ENCODE assay signal across 13 mouse cellular contexts in the genomic region with DNA sequence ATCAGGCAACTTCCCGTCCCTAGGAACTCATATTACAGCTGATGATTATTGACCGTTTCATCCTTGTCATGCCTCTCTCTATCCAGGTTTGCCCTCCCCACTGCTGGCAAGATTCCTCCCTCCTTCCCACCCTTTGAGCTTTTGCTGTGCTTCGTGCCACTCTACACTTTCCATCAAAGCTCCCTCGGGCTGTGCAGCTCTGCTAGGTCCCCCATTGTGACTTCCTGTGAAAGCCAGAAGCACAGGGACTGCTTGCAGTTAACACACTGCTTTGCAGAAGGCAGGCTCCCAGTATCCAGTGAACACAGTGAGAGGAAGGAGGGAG.
A peak's percentile ranks its signal among the peaks of the same experiment; 100 is the strongest.
DNase-seq lines count a peak whose midpoint lies in the region; ATAC-seq and TF ChIP-seq lines count a peak whose summit lies in the region.
"Had no signal": no experiment of that assay in that cellular context is flagged by ENCODE, and none has a peak within 500 bp of the region (broad histone marks: within the 10 kb centered on the region; RNA-seq: fewer than 3 reads in every experiment).

No protein-coding gene starts in this region.

- no peaks in the 10 kb centered on the region for H3K27me3 ChIP-seq in heart, embryonic 12.5 days (replicated peaks)
- H3K27me3 ChIP-seq in lung, embryonic 16.5 days (ENCODE audit: control insufficient read depth, insufficient read depth, low read depth, low read length), result no peaks in the 10 kb centered on the region
- H3K27me3 ChIP-seq in intestine, embryonic 16.5 days (replicated peaks; ENCODE audit: control insufficient read depth, insufficient read depth, low read length), result no peaks in the 10 kb centered on the region
- no peaks in the 10 kb centered on the region for H3K27me3 ChIP-seq in stomach, postnatal 0 days (ENCODE audit: control insufficient read depth, insufficient read depth, low read length)
- H3K27me3 ChIP-seq: neural tube, embryonic 15.5 days had no signal

- H3K9ac ChIP-seq in heart, embryonic 12.5 days, result no peak overlapping the region
- H3K9ac ChIP-seq in lung, embryonic 16.5 days (ENCODE audit: low read length), result peak overlapping the region; percentile 32; the same call in 1 of the 2 replicates
- no peak overlapping the region for H3K9ac ChIP-seq in intestine, embryonic 16.5 days (ENCODE audit: low read depth, low read length)
- no peak overlapping the region for H3K9ac ChIP-seq in stomach, postnatal 0 days (ENCODE audit: low read length)
- H3K9ac ChIP-seq: neural tube, embryonic 15.5 days had no signal

- intact Hi-C loops in heart, postnatal 10 days (cut with DNase I), result no loop called here

- H3K27ac ChIP-seq in heart, embryonic 12.5 days (ENCODE audit: poor library complexity, severe bottlenecking), result peak overlapping the region; percentile 83
- H3K27ac ChIP-seq in lung, embryonic 16.5 days (ENCODE audit: low read length), result peak overlapping the region; percentile 90
- peak overlapping the region; percentile 87 for H3K27ac ChIP-seq in intestine, embryonic 16.5 days (ENCODE audit: low read length)
- H3K27ac ChIP-seq in stomach, postnatal 0 days (replicated peaks), result peak overlapping the region; percentile 78
- H3K27ac ChIP-seq: left cerebral cortex, adult 2 months had no signal

- no peak for TF ChIP-seq EP300 in stomach, postnatal 0 days (optimal IDR thresholded peaks at IDR 0.05)

- ATAC-seq in heart, embryonic 12.5 days (ENCODE audit: insufficient number of reproducible peaks, low FRiP score), result no peak; the same call in 1 of the 2 replicates
- no peak for ATAC-seq in lung, embryonic 16.5 days (ENCODE audit: low read depth)
- ATAC-seq in intestine, embryonic 16.5 days, result no peak
- no peak for ATAC-seq in stomach, postnatal 0 days (ENCODE audit: low FRiP score, low TSS enrichment)

- TF ChIP-seq CTCF in stomach, postnatal 0 days (IDR thresholded peaks at IDR 0.05; ENCODE audit: low read depth), result no peak

- no peak overlapping the region for H3K4me3 ChIP-seq in heart, embryonic 12.5 days
- H3K4me3 ChIP-seq in lung, embryonic 16.5 days (ENCODE audit: low read length), result no peak overlapping the region
- H3K4me3 ChIP-seq in intestine, embryonic 16.5 days (ENCODE audit: low read length), result no peak overlapping the region
- no peak overlapping the region for H3K4me3 ChIP-seq in stomach, postnatal 0 days (ENCODE audit: low read depth, low read length)
- H3K4me3 ChIP-seq: erythroblast, embryonic 14.5 days; left cerebral cortex, adult 2 months; megakaryocyte, embryonic 14.5 days; neural tube, embryonic 15.5 days had no signal

- WGBS in heart, embryonic 12.5 days, result 40% methylated on average over 4 of the region's 4 CpGs
- 29% methylated on average over 4 of the region's 4 CpGs for WGBS in lung, embryonic 16.5 days
- WGBS in intestine, embryonic 16.5 days, result 32% methylated on average over 4 of the region's 4 CpGs
- WGBS in stomach, postnatal 0 days, result 38% methylated on average over 4 of the region's 4 CpGs

- no peaks in the 10 kb centered on the region for H3K36me3 ChIP-seq in heart, embryonic 12.5 days
- H3K36me3 ChIP-seq in lung, embryonic 16.5 days (ENCODE audit: control insufficient read depth, insufficient read depth, low read length), result no peaks in the 10 kb centered on the region
- H3K36me3 ChIP-seq in intestine, embryonic 16.5 days (ENCODE audit: control insufficient read depth, insufficient read depth, low read length), result no peaks in the 10 kb centered on the region
- H3K36me3 ChIP-seq in stomach, postnatal 0 days (ENCODE audit: control insufficient read depth, insufficient read depth, low read length), result no peaks in the 10 kb centered on the region
- H3K36me3 ChIP-seq: neural tube, embryonic 15.5 days had no signal

- peaks cover 57% of the 10 kb centered on the region for H3K4me1 ChIP-seq in heart, embryonic 12.5 days (replicated peaks)
- peaks cover 19% of the 10 kb centered on the region for H3K4me1 ChIP-seq in lung, embryonic 16.5 days (replicated peaks; ENCODE audit: control insufficient read depth, insufficient read depth, low read length)
- H3K4me1 ChIP-seq in intestine, embryonic 16.5 days (ENCODE audit: control insufficient read depth, insufficient read depth, low read length), result peaks cover 15% of the 10 kb centered on the region; the same call in 1 of the 2 replicates
- 0 out of 2 replicates have a peak, but pooled peaks cover 4% of the 10 kb centered on the region for H3K4me1 ChIP-seq in stomach, postnatal 0 days (replicated peaks; ENCODE audit: control insufficient read depth, insufficient read depth)
- H3K4me1 ChIP-seq: megakaryocyte, embryonic 14.5 days had no signal

- no peak for DNase-seq in heart, postnatal 10 days
- no peak for DNase-seq in lung, postnatal 14 days
- no peak for DNase-seq in stomach, postnatal 0 days (ENCODE audit: low spot score)
- no peak for DNase-seq in right cerebral cortex, postnatal 25 days
- DNase-seq: cerebellum, adult 11-12 months; thymus, postnatal 14 days had no signal

- no peaks in the 10 kb centered on the region for H3K9me3 ChIP-seq in heart, embryonic 12.5 days (replicated peaks)
- H3K9me3 ChIP-seq in lung, embryonic 16.5 days (ENCODE audit: control insufficient read depth, low read length), result no peaks in the 10 kb centered on the region
- H3K9me3 ChIP-seq in intestine, embryonic 16.5 days (ENCODE audit: control insufficient read depth, low read length), result no peaks in the 10 kb centered on the region
- no peaks in the 10 kb centered on the region for H3K9me3 ChIP-seq in stomach, postnatal 0 days (ENCODE audit: control insufficient read depth, low read length)
- H3K9me3 ChIP-seq: megakaryocyte, embryonic 14.5 days; neural tube, embryonic 15.5 days had no signal

- 0 out of 2 replicates have a peak overlapping the region, but pooled peaks have one; percentile 0 for H3K4me2 ChIP-seq in heart, embryonic 12.5 days
- H3K4me2 ChIP-seq in lung, embryonic 16.5 days (ENCODE audit: low read depth, low read length), result no peak overlapping the region
- 0 out of 2 replicates have a peak overlapping the region, but pooled peaks have one; percentile 10 for H3K4me2 ChIP-seq in intestine, embryonic 16.5 days (ENCODE audit: low read depth, low read length)
- H3K4me2 ChIP-seq in stomach, postnatal 0 days (replicated peaks; ENCODE audit: low read depth), result no peak overlapping the region
- H3K4me2 ChIP-seq: neural tube, embryonic 15.5 days had no signal

Comparison
In these comparisons a context has a peak if more than half of its experiments do, and no peak if none do; other contexts are left out.
1. H3K4me2 ChIP-seq: peak in heart, embryonic 12.5 days (single experiment) and intestine, embryonic 16.5 days (single experiment); none in lung, embryonic 16.5 days (single experiment) and stomach, postnatal 0 days (single experiment).
2. Peak in every context shown above with its lines, with median percentiles within 50 percentile points of each other: H3K27ac ChIP-seq.